Mouse (Mus musculus): ENCODE data around the gene Rabgap1l.

The Rabgap1l gene

GRCm38 (mm10) chr1:160281337-160282084 lies 511.5 kb downstream of the Rabgap1l start:
- DNase-seq (ENCODE audit: low spot score), result no peak

- no peak for DNase-seq (ENCODE audit: low spot score)
These were observed 512.4 kb downstream of the Rabgap1l start for GRCm38 (mm10) chr1:160280603-160281002.

- DNase-seq (ENCODE audit: low spot score), result peak; percentile 28
These were observed 514.9 kb downstream of the Rabgap1l start for GRCm38 (mm10) chr1:160277940-160278682.

GRCm38 (mm10) chr1:160275248-160275647 lies 517.8 kb downstream of the Rabgap1l start:
- no peak for DNase-seq (ENCODE audit: low spot score)

- DNase-seq (ENCODE audit: low spot score), result no peak
These were observed 519.8 kb downstream of the Rabgap1l start for GRCm38 (mm10) chr1:160273133-160273743.

- DNase-seq (ENCODE audit: low spot score), result no peak
These were observed 521.6 kb downstream of the Rabgap1l start for GRCm38 (mm10) chr1:160271282-160271967.

- no peak for DNase-seq (ENCODE audit: low spot score)
These were observed 524.7 kb downstream of the Rabgap1l start for GRCm38 (mm10) chr1:160268322-160268721.

- no peak for DNase-seq (ENCODE audit: low spot score)
These were observed 529.2 kb downstream of the Rabgap1l start for GRCm38 (mm10) chr1:160263630-160264346.

- no peak for DNase-seq (ENCODE audit: low spot score)
These were observed 530.0 kb downstream of the Rabgap1l start for GRCm38 (mm10) chr1:160263053-160263452.

- DNase-seq (ENCODE audit: low spot score), result no peak
These were observed 530.6 kb downstream of the Rabgap1l start for GRCm38 (mm10) chr1:160262415-160262814.

- DNase-seq (ENCODE audit: low spot score), result no peak
These were observed 531.2 kb downstream of the Rabgap1l start for GRCm38 (mm10) chr1:160261849-160262248.

- no peak for DNase-seq (ENCODE audit: low spot score)
These were observed 532.4 kb downstream of the Rabgap1l start for GRCm38 (mm10) chr1:160260605-160261004.

GRCm38 (mm10) chr1:160259884-160260283 lies 533.1 kb downstream of the Rabgap1l start:
- no peak for DNase-seq (ENCODE audit: low spot score)

GRCm38 (mm10) chr1:160253108-160253507 lies 539.9 kb downstream of the Rabgap1l start:
- DNase-seq (ENCODE audit: low spot score), result no peak

- no peak for DNase-seq (ENCODE audit: low spot score)
These were observed 541.5 kb downstream of the Rabgap1l start for GRCm38 (mm10) chr1:160251388-160252007.

GRCm38 (mm10) chr1:160250782-160251181 lies 542.2 kb downstream of the Rabgap1l start:
- no peak for DNase-seq (ENCODE audit: low spot score)

GRCm38 (mm10) chr1:160249786-160250185 lies 543.2 kb downstream of the Rabgap1l start:
- DNase-seq (ENCODE audit: low spot score), result no peak

GRCm38 (mm10) chr1:160247473-160247872 lies 545.5 kb downstream of the Rabgap1l start:
- no peak for DNase-seq (ENCODE audit: low spot score)

- DNase-seq (ENCODE audit: low spot score), result no peak
These were observed 546.2 kb downstream of the Rabgap1l start for GRCm38 (mm10) chr1:160246844-160247243.

GRCm38 (mm10) chr1:160245954-160246353 lies 547.1 kb downstream of the Rabgap1l start:
- no peak for DNase-seq (ENCODE audit: low spot score)

- DNase-seq (ENCODE audit: low spot score), result no peak
These were observed 548.3 kb downstream of the Rabgap1l start for GRCm38 (mm10) chr1:160244689-160245088.
